Mouse (Mus musculus): ENCODE results near the gene Chrna5. TPM values are rescaled to one million over a fixed set of nuclear protein-coding genes. Genes with fewer than 3 reads are reported as not detected.
"Not testable (repeated sequence)": the region's sequence is repeated elsewhere in the genome, so short reads cannot be mapped to it uniquely, and the experiment has no call there.

Gene Chrna5
- 0.14 and 0.28 TPM in 2 replicates for polyA plus RNA-seq (2016; fragmentation: Nextera tagmentation; extraction: Ambion mirVana)

DNA sequence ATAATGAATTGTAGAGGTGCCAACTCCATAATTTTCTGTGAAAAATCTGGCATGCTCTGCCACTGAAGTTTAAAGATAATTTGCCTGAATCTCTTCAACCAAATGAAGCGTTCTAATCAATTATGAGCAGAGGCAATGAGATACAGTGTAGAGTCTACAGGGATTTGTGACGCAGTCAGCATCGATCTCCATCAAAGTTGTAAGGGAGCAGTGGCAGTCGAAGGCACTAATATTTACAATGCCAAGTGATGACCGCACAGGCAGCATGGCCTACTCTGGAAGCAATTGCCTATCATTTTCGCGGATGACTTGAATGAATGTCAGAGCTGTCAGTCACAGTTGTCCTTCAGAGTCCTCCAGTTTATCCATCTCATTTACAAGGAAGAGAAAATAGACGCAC, at the start of gene Chrna5:
TSS of gene Chrna5 (plus strand) at position 207 of the 400 bp plus-strand sequence.
- no peak for ATAC-seq (ENCODE audit: insufficient number of reproducible peaks, low FRiP score)
- peak within 1 kb of the TSS; percentile 43; the same call in 1 of the 2 replicates for H3K9ac ChIP-seq
- H3K4me2 ChIP-seq, result peak within 1 kb of the TSS; percentile 80
- H3K27ac ChIP-seq (ENCODE audit: poor library complexity, severe bottlenecking), result no peak within 1 kb of the TSS
- no peaks in the 10 kb centered on the region for H3K9me3 ChIP-seq (replicated peaks)
- 67% methylated on average over 8 of the region's 8 CpGs for WGBS
- peaks cover 47% of the 10 kb centered on the region for H3K27me3 ChIP-seq (replicated peaks)
- no peaks in the 10 kb centered on the region for H3K36me3 ChIP-seq
- H3K4me1 ChIP-seq (replicated peaks), result 0 out of 2 replicates have a peak, but pooled peaks cover 6% of the 10 kb centered on the region
- H3K4me3 ChIP-seq, result peak within 1 kb of the TSS; percentile 58

DNA sequence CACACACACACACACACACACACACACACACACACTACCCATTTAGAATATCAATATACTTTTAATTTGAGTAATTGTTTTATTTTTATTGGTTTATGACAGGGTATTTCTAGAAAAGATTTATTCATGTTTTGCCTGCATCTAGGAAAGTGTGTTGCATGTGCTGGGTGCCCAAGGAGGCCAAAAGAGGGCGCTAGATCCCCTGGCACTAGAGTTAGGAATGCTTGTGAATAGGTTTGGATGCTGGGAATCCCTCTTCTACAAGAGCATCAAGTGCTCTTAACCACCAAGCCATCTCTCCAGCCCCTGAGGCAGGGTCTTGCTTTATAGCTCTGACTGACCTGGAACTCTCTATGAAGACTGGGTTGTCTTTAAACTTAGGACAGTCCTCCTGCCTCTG, 48.9 kb upstream of the Chrna5 start:
- Histone ChIP-seq H3K9ac (no peak overlapping the region), H3K4me3 (no peak overlapping the region), H3K4me1 (replicated peaks) (no peaks in the 10 kb centered on the region), H3K4me2 (no peak overlapping the region), H3K9me3 (replicated peaks) (no peaks in the 10 kb centered on the region), H3K27ac (ENCODE audit: poor library complexity, severe bottlenecking) (no peak overlapping the region), H3K27me3 (replicated peaks) (no peaks in the 10 kb centered on the region), H3K36me3 (no peaks in the 10 kb centered on the region)
- ATAC-seq (ENCODE audit: insufficient number of reproducible peaks, low FRiP score), result no peak
- 5% methylated on average over 1 of the region's 1 CpGs for WGBS

DNA sequence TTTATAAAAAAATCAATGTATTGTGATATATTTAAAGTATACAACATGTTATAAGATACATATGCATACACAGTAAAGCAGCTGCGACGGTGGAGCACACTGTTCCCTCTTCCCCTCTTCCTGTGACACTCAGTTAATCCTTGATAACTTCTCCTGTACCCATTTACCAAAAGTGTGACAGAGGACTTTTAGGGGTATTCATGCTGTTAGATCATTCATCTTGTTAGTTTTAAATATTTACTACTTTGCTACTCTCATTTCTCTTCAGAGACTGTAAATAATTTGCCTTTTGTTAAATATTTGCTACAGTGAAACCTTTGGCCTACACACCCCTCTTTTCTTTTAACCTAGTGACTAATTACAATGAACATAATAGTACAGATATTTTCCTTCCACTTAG, 48.3 kb upstream of the Chrna5 start:
- no peaks in the 10 kb centered on the region for H3K9me3 ChIP-seq (replicated peaks)
- no peaks in the 10 kb centered on the region for H3K36me3 ChIP-seq
- no peak for ATAC-seq (ENCODE audit: insufficient number of reproducible peaks, low FRiP score)
- no peaks in the 10 kb centered on the region for H3K27me3 ChIP-seq (replicated peaks)
- 70% methylated on average over 2 of the region's 2 CpGs for WGBS
- H3K27ac ChIP-seq (ENCODE audit: poor library complexity, severe bottlenecking), result no peak overlapping the region
- no peak overlapping the region for H3K4me2 ChIP-seq
- H3K4me3 ChIP-seq, result no peak overlapping the region
- no peak overlapping the region for H3K9ac ChIP-seq
- no peaks in the 10 kb centered on the region for H3K4me1 ChIP-seq (replicated peaks)

DNA sequence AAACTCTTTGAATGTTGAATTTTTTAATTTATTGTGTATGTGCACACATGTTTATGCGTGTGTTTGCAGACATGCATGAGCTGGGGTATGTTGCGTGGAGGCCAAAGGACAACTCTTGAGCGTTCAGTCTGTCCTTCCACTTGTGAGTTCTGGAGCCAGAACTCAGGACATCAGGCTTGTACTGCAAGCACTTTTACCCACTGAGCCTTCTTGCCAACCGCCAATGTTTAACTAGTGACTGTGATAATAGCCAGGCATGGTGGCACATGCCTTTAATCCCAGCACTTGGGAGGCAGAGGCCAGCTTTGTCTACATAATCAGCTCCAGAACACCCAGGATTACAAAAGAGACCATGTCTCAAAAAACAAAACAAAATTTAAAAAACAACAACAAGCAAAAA, 38.6 kb upstream of the Chrna5 start:
- no peak overlapping the region for H3K4me2 ChIP-seq
- no peaks in the 10 kb centered on the region for H3K4me1 ChIP-seq (replicated peaks)
- no peak overlapping the region for H3K9ac ChIP-seq
- 85% methylated on average over 4 of the region's 4 CpGs for WGBS
- ATAC-seq (ENCODE audit: insufficient number of reproducible peaks, low FRiP score), result no peak
- H3K4me3 ChIP-seq, result no peak overlapping the region
- 0 out of 2 replicates have a peak, but pooled peaks cover 5% of the 10 kb centered on the region for H3K36me3 ChIP-seq
- no peaks in the 10 kb centered on the region for H3K9me3 ChIP-seq (replicated peaks)
- no peaks in the 10 kb centered on the region for H3K27me3 ChIP-seq (replicated peaks)
- no peak overlapping the region for H3K27ac ChIP-seq (ENCODE audit: poor library complexity, severe bottlenecking)

DNA sequence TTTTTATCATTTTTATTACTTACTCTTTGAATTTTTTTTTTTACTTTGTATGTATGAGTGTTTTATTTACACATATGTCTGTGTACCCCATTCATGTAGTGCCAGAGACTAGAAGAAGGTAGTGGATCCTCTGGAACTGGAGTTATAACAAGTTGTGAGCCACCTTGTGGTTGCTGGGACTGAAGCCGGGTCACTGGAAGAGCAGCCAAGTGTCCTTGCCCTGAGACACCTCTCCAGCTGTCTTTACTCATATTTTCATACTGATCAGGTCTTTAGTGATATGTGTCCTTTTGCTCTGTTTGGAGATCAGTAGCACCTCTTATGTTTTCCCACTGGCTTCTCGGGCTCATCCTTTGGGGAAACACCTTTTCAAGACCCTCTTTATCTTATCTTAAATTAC, 36.2 kb upstream of the Chrna5 start:
- no peaks in the 10 kb centered on the region for H3K4me1 ChIP-seq (replicated peaks)
- 65% methylated on average over 2 of the region's 2 CpGs for WGBS
- H3K9ac ChIP-seq, result no peak overlapping the region
- H3K9me3 ChIP-seq (replicated peaks), result no peaks in the 10 kb centered on the region
- H3K4me2 ChIP-seq, result no peak overlapping the region
- H3K4me3 ChIP-seq, result no peak overlapping the region
- no peak for ATAC-seq (ENCODE audit: insufficient number of reproducible peaks, low FRiP score)
- no peaks in the 10 kb centered on the region for H3K36me3 ChIP-seq
- no peak overlapping the region for H3K27ac ChIP-seq (ENCODE audit: poor library complexity, severe bottlenecking)
- no peaks in the 10 kb centered on the region for H3K27me3 ChIP-seq (replicated peaks)

DNA sequence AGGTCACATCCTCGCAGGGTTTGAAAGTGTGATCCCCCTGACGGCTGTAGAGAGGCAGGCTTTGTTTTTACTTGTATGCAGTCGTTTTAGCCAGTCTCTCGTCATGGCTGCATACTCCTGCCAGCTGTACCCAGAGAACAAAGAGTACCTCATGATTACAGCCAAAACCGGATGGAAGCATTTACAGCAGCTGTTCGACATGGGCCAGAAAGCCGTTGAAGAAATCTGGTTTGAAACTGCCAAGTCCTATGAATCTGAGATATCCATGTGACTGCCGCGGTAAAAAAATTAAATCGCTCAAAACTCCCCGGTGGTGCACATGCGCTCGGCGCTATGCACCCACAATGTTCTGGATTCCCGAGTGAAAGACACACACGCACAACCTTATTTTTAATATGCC, 34.4 kb upstream of the Chrna5 start:
- Histone ChIP-seq H3K9me3 (replicated peaks) (no peaks in the 10 kb centered on the region), H3K27ac (ENCODE audit: poor library complexity, severe bottlenecking) (no peak overlapping the region), H3K27me3 (replicated peaks) (no peaks in the 10 kb centered on the region), H3K36me3 (no peaks in the 10 kb centered on the region), H3K4me3 (no peak overlapping the region), H3K4me2 (no peak overlapping the region), H3K9ac (no peak overlapping the region), H3K4me1 (replicated peaks) (0 out of 2 replicates have a peak, but pooled peaks cover under 1% of the 10 kb centered on the region)
- WGBS, result 74% methylated on average over 16 of the region's 16 CpGs
- no peak for ATAC-seq (ENCODE audit: insufficient number of reproducible peaks, low FRiP score)

DNA sequence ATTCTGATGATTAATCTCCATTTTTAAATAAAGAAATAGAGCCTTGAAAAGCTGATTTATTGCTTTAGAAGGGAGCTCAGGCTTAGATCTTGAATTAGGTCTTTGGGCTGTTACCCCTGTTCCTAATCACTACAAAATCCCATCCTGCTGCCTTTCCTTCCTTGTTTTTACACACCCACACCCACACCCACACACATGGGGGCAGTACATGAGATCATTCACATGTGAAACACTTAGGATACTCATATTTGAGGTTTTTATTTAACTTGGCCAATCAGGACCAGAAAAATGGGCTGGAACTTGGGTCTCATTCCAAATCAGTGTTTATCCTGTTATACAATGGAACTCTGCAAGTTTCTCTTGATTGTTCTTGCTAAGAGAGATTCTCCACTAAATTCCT, 31.2 kb upstream of the Chrna5 start:
- H3K4me1 ChIP-seq (replicated peaks), result peaks cover 10% of the 10 kb centered on the region
- H3K9ac ChIP-seq, result no peak overlapping the region
- H3K4me3 ChIP-seq, result no peak overlapping the region
- H3K27ac ChIP-seq (ENCODE audit: poor library complexity, severe bottlenecking), result no peak overlapping the region
- no peak overlapping the region for H3K4me2 ChIP-seq
- H3K27me3 ChIP-seq (replicated peaks), result no peaks in the 10 kb centered on the region
- no peak for ATAC-seq (ENCODE audit: insufficient number of reproducible peaks, low FRiP score)
- H3K9me3 ChIP-seq (replicated peaks), result no peaks in the 10 kb centered on the region
- peaks cover 22% of the 10 kb centered on the region for H3K36me3 ChIP-seq

DNA sequence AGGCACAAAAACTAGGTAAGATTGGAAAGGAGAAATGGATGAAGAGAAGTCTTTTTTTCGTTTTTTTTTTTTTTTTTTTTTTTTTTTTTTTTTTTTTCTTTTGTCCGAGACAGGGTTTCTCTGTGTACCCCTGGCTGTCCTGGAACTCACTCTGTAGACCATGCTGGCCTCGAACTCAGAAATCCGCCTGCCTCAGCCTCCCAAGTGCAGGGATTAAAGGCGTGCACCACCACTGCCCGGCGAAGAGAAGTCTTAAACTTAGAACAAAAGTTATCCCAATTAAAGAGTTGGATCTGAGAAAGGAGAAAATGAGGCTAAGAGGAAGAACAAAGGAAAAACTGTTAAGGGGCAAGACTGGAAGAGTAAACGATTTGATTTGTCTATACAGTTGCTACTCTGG, 30.5 kb upstream of the Chrna5 start:
- peak overlapping the region; percentile 77 for H3K4me2 ChIP-seq
- H3K4me1 ChIP-seq (replicated peaks); ATAC-seq (ENCODE audit: insufficient number of reproducible peaks, low FRiP score); H3K9me3 ChIP-seq (replicated peaks); H3K27me3 ChIP-seq (replicated peaks): not testable (repeated sequence)
- 41% methylated on average over 8 of the region's 8 CpGs for WGBS
- H3K27ac ChIP-seq (ENCODE audit: poor library complexity, severe bottlenecking), result peak overlapping the region; percentile 91; the same call in 1 of the 2 replicates
- peaks cover 26% of the 10 kb centered on the region for H3K36me3 ChIP-seq
- H3K4me3 ChIP-seq, result peak overlapping the region; percentile 79
- H3K9ac ChIP-seq, result 0 out of 2 replicates have a peak overlapping the region, but pooled peaks have one; percentile 84

DNA sequence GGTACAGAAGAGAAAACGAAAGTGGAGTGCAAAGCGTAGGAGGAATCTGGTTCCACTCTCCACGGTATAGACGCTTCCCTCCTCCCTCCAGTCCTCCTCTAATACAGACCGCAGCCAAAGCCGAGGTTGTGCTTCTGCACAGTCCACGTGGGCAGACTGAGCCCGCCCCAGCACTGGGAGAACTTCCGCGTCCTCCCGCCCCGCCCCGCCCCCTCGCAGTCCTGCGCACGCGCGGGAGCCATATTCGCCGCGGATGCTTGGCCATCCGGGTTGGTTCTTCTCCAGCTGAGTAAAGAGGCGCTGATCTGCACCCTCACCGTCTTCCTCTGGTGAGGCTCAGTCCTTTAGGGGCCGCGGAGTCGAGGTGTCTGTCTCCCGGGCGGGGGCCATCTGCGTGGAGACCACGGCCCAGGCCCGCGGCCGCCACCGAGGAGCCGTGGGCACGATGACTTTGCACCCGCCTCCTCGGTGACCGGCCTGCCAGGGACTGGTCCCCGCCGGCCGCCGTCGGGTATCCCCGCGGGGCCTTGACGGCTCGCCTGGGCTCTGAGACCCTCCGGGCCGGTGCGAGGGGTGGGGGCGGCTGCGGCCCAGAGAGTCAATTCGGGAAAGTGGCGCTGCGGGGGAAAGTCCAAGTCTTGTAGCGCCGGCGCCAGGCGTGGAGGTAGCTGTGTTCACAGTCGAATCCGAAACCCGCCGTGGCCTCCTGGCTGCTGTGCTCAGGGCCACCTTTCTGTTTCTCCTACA, 29.9 kb upstream of the Chrna5 start, which contains the start of the genes Psma4 and AY074887:
TSS of gene Psma4 (plus strand) at position 216 of the 747 bp plus-strand sequence.
TSS of gene AY074887 (minus strand) at position 424 of the 747 bp plus-strand sequence.
- under 1% methylated on average over 64 of the region's 65 CpGs for WGBS
- Histone ChIP-seq H3K27ac (ENCODE audit: poor library complexity, severe bottlenecking) (peak within 1 kb of the TSS; percentile 91), H3K4me1 (replicated peaks) (peaks cover 10% of the 10 kb centered on the region), H3K4me2 (peak within 1 kb of the TSS; percentile 77), H3K36me3 (peaks cover 32% of the 10 kb centered on the region), H3K9me3 (replicated peaks) (no peaks in the 10 kb centered on the region), H3K9ac (peak within 1 kb of the TSS; percentile 84), H3K27me3 (replicated peaks) (no peaks in the 10 kb centered on the region), H3K4me3 (peak within 1 kb of the TSS; percentile 79)
- peak; percentile 99 for ATAC-seq (ENCODE audit: insufficient number of reproducible peaks, low FRiP score)

DNA sequence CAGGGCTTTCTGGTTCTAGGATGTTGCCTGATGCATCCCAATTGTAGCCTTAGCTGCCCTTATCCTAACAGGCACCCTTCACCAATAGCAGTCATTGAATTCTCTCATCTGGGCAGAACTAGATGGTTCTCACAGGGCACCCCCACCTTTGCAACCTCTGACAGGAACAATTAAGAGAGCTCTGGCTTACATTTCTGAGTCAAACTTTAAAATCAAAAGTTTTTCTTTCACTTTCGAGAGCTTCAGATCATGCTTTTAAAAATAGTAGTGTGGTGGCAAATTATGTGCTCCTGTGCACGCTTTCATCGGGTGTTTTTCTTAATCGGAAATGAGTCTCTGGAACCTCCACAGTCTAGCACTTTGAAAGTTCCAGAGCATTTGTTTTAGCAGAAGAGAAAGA, 19.6 kb upstream of the Chrna5 start:
- no peak for ATAC-seq (ENCODE audit: insufficient number of reproducible peaks, low FRiP score)
- H3K27me3 ChIP-seq (replicated peaks), result no peaks in the 10 kb centered on the region
- H3K36me3 ChIP-seq, result peaks cover 41% of the 10 kb centered on the region
- no peak overlapping the region for H3K4me3 ChIP-seq
- H3K9ac ChIP-seq, result no peak overlapping the region
- WGBS, result 85% methylated on average over 4 of the region's 4 CpGs
- H3K9me3 ChIP-seq (replicated peaks), result peaks cover 11% of the 10 kb centered on the region; the same call in 1 of the 2 replicates
- no peaks in the 10 kb centered on the region for H3K4me1 ChIP-seq (replicated peaks)
- H3K27ac ChIP-seq (ENCODE audit: poor library complexity, severe bottlenecking), result no peak overlapping the region
- no peak overlapping the region for H3K4me2 ChIP-seq

DNA sequence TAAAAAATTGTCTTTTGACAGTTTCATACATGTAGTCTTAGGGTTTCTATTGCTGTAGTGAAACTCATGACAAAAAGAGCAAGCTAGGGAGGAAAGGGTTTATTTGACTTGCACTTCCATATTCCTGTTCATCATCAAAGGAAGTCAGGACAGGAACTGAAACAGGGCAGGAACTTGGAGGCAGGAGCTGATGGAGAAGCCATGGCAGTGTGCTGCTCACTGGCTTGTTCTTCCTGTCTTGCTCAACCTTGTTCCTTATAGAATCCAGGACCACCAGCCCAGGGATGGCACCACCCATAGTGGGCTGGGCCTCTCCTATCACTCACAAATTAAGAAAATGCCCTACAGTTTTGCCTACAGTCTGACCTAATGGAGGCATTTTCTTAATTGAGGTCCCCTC, 17.0 kb upstream of the Chrna5 start:
- Histone ChIP-seq H3K9me3 (replicated peaks) (peaks cover 15% of the 10 kb centered on the region; the same call in 1 of the 2 replicates), H3K4me3 (no peak overlapping the region), H3K36me3 (peaks cover 17% of the 10 kb centered on the region), H3K4me2 (no peak overlapping the region), H3K27ac (ENCODE audit: poor library complexity, severe bottlenecking) (no peak overlapping the region), H3K27me3 (replicated peaks) (no peaks in the 10 kb centered on the region), H3K4me1 (replicated peaks) (no peaks in the 10 kb centered on the region), H3K9ac (no peak overlapping the region)
- ATAC-seq (ENCODE audit: insufficient number of reproducible peaks, low FRiP score), result no peak

All from heart, embryonic 12.5 days (tissue).